Mouse (Mus musculus): ENCODE measurements around the gene Nwd2. TPM values are rescaled to one million over a fixed set of nuclear protein-coding genes. Genes with fewer than 3 reads are reported as not detected.

Gene Nwd2
- polyA plus RNA-seq, 1 experiment from 2014 or later: not detected

DNA sequence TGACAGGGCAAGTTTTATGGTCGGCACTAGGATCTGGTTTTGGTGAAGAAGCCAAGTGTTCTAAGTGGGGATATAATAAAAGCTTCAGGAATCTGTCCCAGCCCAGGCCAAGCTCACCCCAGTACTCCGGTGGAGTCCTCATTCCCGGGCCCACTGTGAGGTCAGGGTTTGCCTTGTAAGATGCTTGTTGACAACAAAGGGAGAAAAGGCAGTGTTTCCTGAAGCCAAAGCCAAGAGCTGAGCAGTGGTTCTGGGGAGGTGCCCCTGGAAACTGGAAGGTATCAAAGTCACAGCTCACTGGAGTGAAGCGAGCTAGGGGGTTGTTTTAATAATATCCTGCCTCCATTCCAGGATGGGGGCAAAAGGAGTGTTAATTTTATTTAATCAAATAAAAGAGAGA is 170.1 kb downstream of the Nwd2 start:
- H3K9me3 ChIP-seq (replicated peaks): no peaks in the 10 kb centered on the region
- no peak overlapping the region for H3K27ac ChIP-seq
- WGBS: 39% methylated on average over 4 of the region's 4 CpGs
- H3K4me3 ChIP-seq: no peak overlapping the region
- ATAC-seq (replicated peaks; ENCODE audit: insufficient number of reproducible peaks, insufficient read depth, low FRiP score, low read depth): no peak
- peaks cover 10% of the 10 kb centered on the region for H3K4me1 ChIP-seq (replicated peaks)
- no peak overlapping the region for H3K4me2 ChIP-seq
- H3K27me3 ChIP-seq: peaks cover 6% of the 10 kb centered on the region
- no peaks in the 10 kb centered on the region for H3K36me3 ChIP-seq
- no peak overlapping the region for H3K9ac ChIP-seq

DNA sequence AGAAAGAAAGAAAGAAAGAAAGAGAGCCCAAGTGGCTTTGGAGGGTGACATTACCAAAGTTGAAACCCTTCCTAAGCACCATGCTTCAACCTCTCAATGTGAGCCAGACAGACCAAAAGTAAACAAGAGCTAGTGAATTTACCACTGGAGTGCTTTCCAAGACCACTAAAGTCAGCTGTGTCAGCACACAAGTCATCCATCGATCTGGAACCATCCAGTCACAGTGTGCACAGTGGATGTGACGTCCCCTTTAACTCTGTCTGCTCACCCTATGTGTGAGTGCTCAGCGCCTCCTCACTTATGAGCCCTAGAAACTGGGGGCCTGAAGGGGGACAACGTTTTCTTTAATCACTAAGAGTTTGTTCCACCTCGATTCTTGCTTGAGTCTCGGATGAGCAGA is 170.6 kb downstream of the Nwd2 start:
- Histone ChIP-seq H3K9ac (no peak overlapping the region), H3K4me2 (no peak overlapping the region)
- no peak for ATAC-seq (replicated peaks; ENCODE audit: insufficient number of reproducible peaks, insufficient read depth, low FRiP score, low read depth)

DNA sequence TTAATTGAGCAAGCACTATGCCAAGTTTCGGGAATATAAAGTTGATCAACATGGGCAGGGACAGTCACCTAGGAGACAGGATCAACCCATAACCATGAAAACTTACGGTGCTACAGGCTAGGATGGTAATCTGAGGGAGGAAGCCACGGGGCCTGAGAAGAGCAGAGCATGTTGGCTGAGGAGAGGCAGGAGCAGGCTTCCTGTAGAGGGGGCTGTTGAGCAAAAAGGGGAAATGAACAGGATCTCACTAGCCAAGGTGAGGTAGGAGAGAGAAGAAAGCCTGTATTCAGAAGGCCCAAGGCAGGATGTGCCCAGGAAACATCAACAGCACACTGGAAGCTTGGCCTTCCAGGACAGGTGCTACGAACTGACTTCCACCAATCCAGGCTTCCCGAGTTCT is 172.3 kb downstream of the Nwd2 start:
- Histone ChIP-seq H3K4me2 (no peak overlapping the region), H3K4me3 (no peak overlapping the region), H3K9ac (no peak overlapping the region), H3K27ac (no peak overlapping the region), H3K4me1 (replicated peaks) (peaks cover 10% of the 10 kb centered on the region), H3K9me3 (replicated peaks) (no peaks in the 10 kb centered on the region), H3K36me3 (no peaks in the 10 kb centered on the region), H3K27me3 (no peaks in the 10 kb centered on the region)
- 85% methylated on average over 5 of the region's 5 CpGs for WGBS
- no peak for ATAC-seq (replicated peaks; ENCODE audit: insufficient number of reproducible peaks, insufficient read depth, low FRiP score, low read depth)

More for the DNA sequence above, 170.6 kb downstream of the Nwd2 start:
- Histone ChIP-seq H3K27ac (no peak overlapping the region), H3K36me3 (no peaks in the 10 kb centered on the region), H3K4me3 (no peak overlapping the region), H3K4me1 (replicated peaks) (peaks cover 10% of the 10 kb centered on the region), H3K9me3 (replicated peaks) (no peaks in the 10 kb centered on the region), H3K27me3 (peaks cover under 1% of the 10 kb centered on the region; the same call in 1 of the 2 replicates)
- 68% methylated on average over 6 of the region's 6 CpGs for WGBS

DNA sequence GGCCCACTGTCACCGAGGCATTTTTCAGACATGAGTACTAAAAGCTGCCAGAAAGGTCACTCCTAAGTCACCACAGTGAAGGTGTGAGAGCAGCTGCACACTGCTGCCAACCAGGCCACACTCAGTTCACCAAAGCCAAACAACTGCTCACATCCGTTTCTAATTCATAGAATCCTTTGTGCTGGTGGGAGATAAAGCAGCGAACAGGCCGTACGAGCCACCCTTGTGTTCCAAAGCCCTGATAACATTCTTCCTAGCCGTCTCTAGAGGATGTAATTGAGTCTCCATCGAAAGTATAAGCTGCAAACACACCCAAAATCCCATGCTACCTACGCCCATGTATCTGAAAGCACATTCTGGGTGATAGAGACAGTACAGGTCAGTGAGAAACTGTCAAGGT is 173.0 kb downstream of the Nwd2 start:
- no peak overlapping the region for H3K27ac ChIP-seq
- H3K4me3 ChIP-seq: no peak overlapping the region
- no peak overlapping the region for H3K4me2 ChIP-seq
- H3K27me3 ChIP-seq: no peaks in the 10 kb centered on the region
- H3K9me3 ChIP-seq (replicated peaks): no peaks in the 10 kb centered on the region
- peaks cover 10% of the 10 kb centered on the region for H3K4me1 ChIP-seq (replicated peaks)
- H3K9ac ChIP-seq: no peak overlapping the region
- 31% methylated on average over 8 of the region's 8 CpGs for WGBS
- ATAC-seq (replicated peaks; ENCODE audit: insufficient number of reproducible peaks, insufficient read depth, low FRiP score, low read depth): peak; percentile 72
- H3K36me3 ChIP-seq: no peaks in the 10 kb centered on the region

DNA sequence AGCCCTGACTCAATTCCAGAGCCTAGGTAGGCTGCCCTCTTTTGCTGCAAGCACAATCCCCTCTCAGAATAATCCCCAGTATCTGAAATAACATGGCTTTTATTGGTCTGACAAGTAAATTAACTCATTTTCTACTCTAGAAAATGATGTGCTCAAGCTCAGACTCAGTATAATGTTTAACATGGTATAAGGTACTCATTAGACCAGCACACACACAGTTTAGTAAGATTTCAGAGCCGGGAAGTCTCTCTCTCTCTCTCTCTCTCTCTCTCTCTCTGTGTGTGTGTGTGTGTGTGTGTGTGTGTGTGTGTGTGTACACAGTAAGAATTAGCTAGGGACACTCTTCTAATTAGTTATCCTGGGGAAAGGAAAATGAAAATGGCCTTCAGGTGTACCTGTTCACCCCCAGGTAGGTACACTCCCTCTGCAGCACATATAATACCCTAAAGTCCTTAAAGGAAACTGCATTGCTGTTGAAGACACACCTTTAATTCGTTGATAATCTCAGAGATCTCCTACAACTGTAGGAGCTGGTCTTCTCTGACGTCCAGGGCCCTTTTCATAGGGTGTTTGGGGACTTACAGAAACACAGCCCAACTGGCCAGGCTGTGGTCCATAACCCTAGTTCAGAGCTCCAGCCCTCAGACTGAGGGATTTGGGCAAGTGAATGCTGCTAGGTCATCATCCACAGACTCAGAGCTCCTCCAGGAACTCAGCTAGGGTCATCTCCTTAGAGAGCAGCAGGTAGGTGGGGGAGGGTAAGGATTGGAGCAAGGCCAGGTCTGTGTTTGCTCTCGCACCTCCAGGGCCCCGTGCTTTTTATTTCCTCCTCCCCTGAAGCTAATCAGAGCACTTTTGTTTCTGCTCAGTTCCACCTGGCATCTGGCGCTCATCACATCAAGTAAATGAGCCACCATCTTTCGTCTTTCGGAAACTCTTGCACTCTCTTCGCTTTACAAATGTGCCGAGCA is 174.7 kb downstream of the Nwd2 start:
- 65% methylated on average over 10 of the region's 10 CpGs for WGBS

DNA sequence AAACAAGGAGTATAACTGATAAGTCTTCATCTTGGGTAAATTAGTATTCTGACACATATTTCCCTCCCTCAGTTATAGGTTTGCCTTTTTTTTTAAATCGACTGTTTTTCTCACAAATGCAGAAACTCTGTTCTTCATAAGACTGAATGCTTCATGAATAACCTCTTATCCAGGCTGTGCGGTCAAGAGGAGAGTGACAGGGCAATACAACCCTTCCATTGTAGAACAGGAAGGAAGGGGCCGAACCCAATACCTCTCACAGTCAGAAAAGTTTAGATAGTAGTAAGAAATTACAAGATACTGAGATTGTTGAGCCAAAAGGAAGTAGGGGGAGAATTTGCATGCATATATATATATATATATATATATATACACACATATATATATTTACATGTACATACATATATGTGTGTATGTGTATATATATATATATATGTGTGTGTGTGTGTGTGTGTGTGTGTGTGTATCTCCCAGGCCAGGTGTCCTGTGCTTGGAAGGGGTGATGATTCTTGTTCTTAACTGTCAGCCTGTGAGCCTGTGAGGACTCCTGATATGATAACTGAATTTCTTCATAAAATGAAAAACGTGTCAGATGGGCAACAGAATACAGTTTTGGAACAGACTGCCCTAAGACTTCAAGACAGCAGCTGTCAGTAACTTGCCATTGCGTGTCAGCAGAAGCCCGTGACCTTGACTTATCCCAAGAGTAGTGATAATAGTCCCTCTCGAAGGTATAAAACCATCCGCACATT is 175.9 kb downstream of the Nwd2 start:
- Histone ChIP-seq H3K4me3 (no peak overlapping the region), H3K4me1 (replicated peaks) (peaks cover 3% of the 10 kb centered on the region; the same call in 1 of the 2 replicates), H3K9ac (no peak overlapping the region), H3K36me3 (no peaks in the 10 kb centered on the region), H3K27me3 (no peaks in the 10 kb centered on the region), H3K9me3 (replicated peaks) (no peaks in the 10 kb centered on the region), H3K27ac (no peak overlapping the region), H3K4me2 (no peak overlapping the region)
- 64% methylated on average over 8 of the region's 8 CpGs for WGBS
- ATAC-seq (replicated peaks; ENCODE audit: insufficient number of reproducible peaks, insufficient read depth, low FRiP score, low read depth): no peak

More for the DNA sequence above, 174.7 kb downstream of the Nwd2 start:
- Histone ChIP-seq H3K27me3 (no peaks in the 10 kb centered on the region), H3K9ac (no peak overlapping the region), H3K4me3 (no peak overlapping the region), H3K27ac (no peak overlapping the region), H3K9me3 (replicated peaks) (no peaks in the 10 kb centered on the region), H3K4me1 (replicated peaks) (peaks cover 3% of the 10 kb centered on the region; the same call in 1 of the 2 replicates), H3K36me3 (no peaks in the 10 kb centered on the region), H3K4me2 (no peak overlapping the region)
- no peak for ATAC-seq (replicated peaks; ENCODE audit: insufficient number of reproducible peaks, insufficient read depth, low FRiP score, low read depth)

GRCm38 (mm10) chr5:63825881-63826280 is 177.0 kb downstream of the Nwd2 start:
- H3K27me3 ChIP-seq: no peaks in the 10 kb centered on the region
- WGBS: 68% methylated on average over 5 of the region's 5 CpGs
- no peak overlapping the region for H3K4me3 ChIP-seq
- H3K9me3 ChIP-seq (replicated peaks): no peaks in the 10 kb centered on the region
- H3K36me3 ChIP-seq: no peaks in the 10 kb centered on the region
- H3K9ac ChIP-seq: no peak overlapping the region
- H3K4me2 ChIP-seq: no peak overlapping the region
- no peak for ATAC-seq (replicated peaks; ENCODE audit: insufficient number of reproducible peaks, insufficient read depth, low FRiP score, low read depth)
- no peak overlapping the region for H3K27ac ChIP-seq
- peaks cover 3% of the 10 kb centered on the region; the same call in 1 of the 2 replicates for H3K4me1 ChIP-seq (replicated peaks)

GRCm38 (mm10) chr5:63827006-63827405 is 178.1 kb downstream of the Nwd2 start:
- Histone ChIP-seq H3K36me3 (no peaks in the 10 kb centered on the region), H3K4me1 (replicated peaks) (0 out of 2 replicates have a peak, but pooled peaks cover under 1% of the 10 kb centered on the region), H3K27me3 (no peaks in the 10 kb centered on the region), H3K4me2 (no peak overlapping the region), H3K4me3 (no peak overlapping the region), H3K9me3 (replicated peaks) (no peaks in the 10 kb centered on the region), H3K9ac (no peak overlapping the region), H3K27ac (no peak overlapping the region)
- ATAC-seq (replicated peaks; ENCODE audit: insufficient number of reproducible peaks, insufficient read depth, low FRiP score, low read depth): no peak
- 71% methylated on average over 6 of the region's 6 CpGs for WGBS

DNA sequence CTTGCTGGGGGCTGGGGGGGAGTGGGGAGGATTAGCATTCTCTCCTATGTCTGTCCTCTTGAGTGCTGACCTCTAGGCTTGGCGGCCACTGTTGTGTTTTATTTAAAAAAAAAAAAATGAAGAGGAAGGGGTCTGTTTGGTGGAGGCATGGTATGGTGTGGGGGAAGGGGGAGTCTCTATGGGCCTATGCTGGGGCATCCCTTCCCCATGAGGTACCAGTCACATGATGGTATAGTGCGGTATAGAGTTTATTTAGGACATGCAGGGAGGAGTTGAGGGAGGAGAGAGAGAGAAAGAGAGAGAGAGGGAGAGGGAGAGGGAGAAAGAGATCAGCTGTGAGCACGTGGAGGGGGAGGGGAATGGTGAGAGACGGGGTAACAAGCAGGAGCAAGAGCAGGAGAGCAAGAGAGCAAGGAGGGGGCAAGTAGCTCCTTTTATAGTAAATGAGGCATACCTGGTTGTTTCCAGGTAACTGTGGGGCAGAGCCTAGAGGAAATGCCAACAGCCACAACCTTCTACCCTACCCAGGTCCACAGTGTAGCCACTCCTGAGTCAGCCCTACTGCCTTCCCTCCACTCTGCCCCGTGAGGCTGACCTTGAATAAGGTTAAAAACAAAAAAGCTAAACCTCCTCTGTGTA is 178.6 kb downstream of the Nwd2 start:
- ATAC-seq (replicated peaks; ENCODE audit: insufficient number of reproducible peaks, insufficient read depth, low FRiP score, low read depth): no peak

GRCm38 (mm10) chr5:63828380-63829185 is 179.7 kb downstream of the Nwd2 start:
- no peaks in the 10 kb centered on the region for H3K4me1 ChIP-seq (replicated peaks)
- H3K9ac ChIP-seq: no peak overlapping the region
- no peaks in the 10 kb centered on the region for H3K27me3 ChIP-seq
- no peak overlapping the region for H3K4me2 ChIP-seq
- WGBS: 60% methylated on average over 10 of the region's 10 CpGs
- ATAC-seq (replicated peaks; ENCODE audit: insufficient number of reproducible peaks, insufficient read depth, low FRiP score, low read depth): no peak
- no peak overlapping the region for H3K27ac ChIP-seq
- H3K36me3 ChIP-seq: no peaks in the 10 kb centered on the region
- no peaks in the 10 kb centered on the region for H3K9me3 ChIP-seq (replicated peaks)
- H3K4me3 ChIP-seq: no peak overlapping the region

More for the DNA sequence above, 178.6 kb downstream of the Nwd2 start:
- Histone ChIP-seq H3K9me3 (replicated peaks) (no peaks in the 10 kb centered on the region), H3K9ac (no peak overlapping the region), H3K27ac (no peak overlapping the region), H3K4me2 (no peak overlapping the region; the same call in 1 of the 2 replicates), H3K36me3 (no peaks in the 10 kb centered on the region), H3K27me3 (no peaks in the 10 kb centered on the region), H3K4me1 (replicated peaks) (no peaks in the 10 kb centered on the region), H3K4me3 (no peak overlapping the region)
- 47% methylated on average over 5 of the region's 5 CpGs for WGBS

All from heart, embryonic 15.5 days (tissue).